Mouse (Mus musculus) olfactory bulb, adult 2 months (tissue): Measurements from ENCODE around the gene Atp2a3.

Source experiments
- CTCF ChIP-seq: fragments of 200-500 bp; IDR thresholded peaks from 2 replicates; pipeline ENCODE4 v1.5.1; 2012; ENCODE audit warnings: low read depth, mild to moderate bottlenecking, low read length, moderate library complexity; ENCODE audit not compliant: insufficient read depth
- POLR2A ChIP-seq: fragments of 200-500 bp; IDR thresholded peaks from 2 replicates; pipeline ENCODE4 v1.6.1; 2012; ENCODE audit warnings: mild to moderate bottlenecking, low read depth, low read length, moderate library complexity; ENCODE audit not compliant: insufficient read depth

GRCm38 (mm10) chr11:72996781-72997180 lies 35.8 kb downstream of the Atp2a3 start:
- TF ChIP-seq CTCF (no peak), POLR2A (no peak)
